ENCODE assay signal across 8 mouse cellular contexts in the genomic region with DNA sequence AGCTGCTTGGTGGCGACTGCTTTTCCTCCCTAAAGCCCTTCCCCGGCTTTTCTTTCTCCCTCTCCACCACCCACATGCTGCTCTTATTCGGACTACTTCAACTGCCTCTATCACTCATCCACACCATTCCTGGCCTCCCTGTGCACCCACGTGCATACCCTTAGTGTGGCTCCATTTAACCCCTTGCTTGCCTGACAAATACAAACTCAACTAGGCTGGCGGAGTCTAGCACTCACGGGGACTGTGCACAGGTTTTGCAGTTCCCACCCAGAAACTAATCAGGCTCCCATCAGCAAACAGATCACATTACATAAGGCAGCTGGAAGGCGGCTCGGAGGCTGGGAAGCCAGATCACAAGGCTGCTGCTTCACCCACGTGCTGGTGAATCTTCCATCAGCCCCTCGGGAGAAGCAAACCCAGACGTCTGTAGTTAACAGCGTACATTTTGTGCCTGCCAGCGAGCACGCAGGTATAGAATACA.
DNase-seq lines count a peak whose midpoint lies in the region; ATAC-seq lines count a peak whose summit lies in the region.
"Had no signal": no experiment of that assay in that cellular context is flagged by ENCODE, and none has a peak within 500 bp of the region (broad histone marks: within the 10 kb centered on the region; RNA-seq: fewer than 3 reads in every experiment).

No protein-coding gene starts in this region.

- no peak overlapping the region for H3K27ac ChIP-seq in embryonic facial prominence, embryonic 14.5 days (replicated peaks; ENCODE audit: low read depth, low read length)
- H3K27ac ChIP-seq in intestine, embryonic 15.5 days = no peak overlapping the region
- no peak overlapping the region for H3K27ac ChIP-seq in limb, embryonic 15.5 days
- H3K27ac ChIP-seq: liver, embryonic 13.5 days had no signal

- peak overlapping the region; percentile 13; the same call in 1 of the 2 replicates for H3K4me3 ChIP-seq in embryonic facial prominence, embryonic 14.5 days (ENCODE audit: low read depth, low read length)
- no peak overlapping the region for H3K4me3 ChIP-seq in intestine, embryonic 15.5 days (replicated peaks)
- no peak overlapping the region for H3K4me3 ChIP-seq in limb, embryonic 15.5 days
- H3K4me3 ChIP-seq: liver, embryonic 13.5 days had no signal

- WGBS in embryonic facial prominence, embryonic 14.5 days = 16% methylated on average over 14 of the region's 14 CpGs
- WGBS in intestine, embryonic 15.5 days = 26% methylated on average over 14 of the region's 14 CpGs
- 19% methylated on average over 14 of the region's 14 CpGs for WGBS in limb, embryonic 15.5 days

- no peaks in the 10 kb centered on the region for H3K9me3 ChIP-seq in embryonic facial prominence, embryonic 14.5 days (ENCODE audit: control insufficient read depth, low read length)
- no peaks in the 10 kb centered on the region for H3K9me3 ChIP-seq in intestine, embryonic 15.5 days
- H3K9me3 ChIP-seq in limb, embryonic 15.5 days = no peaks in the 10 kb centered on the region
- H3K9me3 ChIP-seq: liver, embryonic 13.5 days had no signal

- DNase-seq in urinary bladder, adult 18-20 months (ENCODE audit: low spot score in 2 of 2) = peak; percentile 12 to 23
- DNase-seq in urinary bladder, postnatal 4 days (ENCODE audit: low spot score in 2 of 2) = no peak
- DNase-seq in embryonic facial prominence, embryonic 14.5 days (ENCODE audit: low spot score) = peak; percentile 56
- peak; percentile 30 for DNase-seq in skeletal muscle tissue, adult 2 months (ENCODE audit: low read depth, low spot score)
- no peak for DNase-seq in testis, postnatal 10 days (ENCODE audit: low spot score)
- DNase-seq: liver, embryonic 13.5 days had no signal

- H3K4me2 ChIP-seq in embryonic facial prominence, embryonic 14.5 days (ENCODE audit: low read depth, low read length) = peak overlapping the region; percentile 45
- H3K4me2 ChIP-seq in intestine, embryonic 15.5 days (replicated peaks) = peak overlapping the region; percentile 19
- H3K4me2 ChIP-seq in limb, embryonic 15.5 days = peak overlapping the region; percentile 24; the same call in 1 of the 2 replicates
- H3K4me2 ChIP-seq: liver, embryonic 13.5 days had no signal

- ATAC-seq in embryonic facial prominence, embryonic 14.5 days (ENCODE audit: low read depth) = peak; percentile 63
- peak; percentile 36; the same call in 1 of the 2 replicates for ATAC-seq in intestine, embryonic 15.5 days
- ATAC-seq in limb, embryonic 15.5 days (ENCODE audit: insufficient number of reproducible peaks, low FRiP score, low TSS enrichment, low read depth) = no peak

- no peaks in the 10 kb centered on the region for H3K4me1 ChIP-seq in embryonic facial prominence, embryonic 14.5 days (ENCODE audit: control insufficient read depth, insufficient read depth, low read length)
- H3K4me1 ChIP-seq in intestine, embryonic 15.5 days (replicated peaks) = no peaks in the 10 kb centered on the region
- peaks cover 4% of the 10 kb centered on the region; the same call in 1 of the 2 replicates for H3K4me1 ChIP-seq in limb, embryonic 15.5 days
- H3K4me1 ChIP-seq: liver, embryonic 13.5 days had no signal

- H3K9ac ChIP-seq in embryonic facial prominence, embryonic 14.5 days (ENCODE audit: low read depth, low read length) = no peak overlapping the region
- H3K9ac ChIP-seq in intestine, embryonic 15.5 days = no peak overlapping the region
- no peak overlapping the region for H3K9ac ChIP-seq in limb, embryonic 15.5 days
- H3K9ac ChIP-seq: liver, embryonic 13.5 days had no signal

- H3K27me3 ChIP-seq in embryonic facial prominence, embryonic 14.5 days (replicated peaks; ENCODE audit: control insufficient read depth, insufficient read depth, low read length) = peaks cover 20% of the 10 kb centered on the region
- H3K27me3 ChIP-seq in intestine, embryonic 15.5 days (replicated peaks) = peaks cover 6% of the 10 kb centered on the region; the same call in 1 of the 2 replicates
- H3K27me3 ChIP-seq in limb, embryonic 15.5 days = peaks cover 6% of the 10 kb centered on the region; the same call in 1 of the 2 replicates

- H3K36me3 ChIP-seq in embryonic facial prominence, embryonic 14.5 days (ENCODE audit: control insufficient read depth, insufficient read depth, low read length) = no peaks in the 10 kb centered on the region
- no peaks in the 10 kb centered on the region for H3K36me3 ChIP-seq in intestine, embryonic 15.5 days
- H3K36me3 ChIP-seq in limb, embryonic 15.5 days = no peaks in the 10 kb centered on the region
- H3K36me3 ChIP-seq: liver, embryonic 13.5 days had no signal

Comparison
In these comparisons a context has a peak if more than half of its experiments do, and no peak if none do; other contexts are left out.
1. DNase-seq: peak in urinary bladder, adult 18-20 months (2 of 2), embryonic facial prominence, embryonic 14.5 days (single experiment) and skeletal muscle tissue, adult 2 months (single experiment); none in urinary bladder, postnatal 4 days (0 of 2) and testis, postnatal 10 days (single experiment).
2. Peak in every context shown above with its lines, with median percentiles within 50 percentile points of each other: H3K4me2 ChIP-seq.